Mouse (Mus musculus) right cerebral cortex, postnatal 25 days (tissue): ENCODE data around the gene Mpped2.

ENCODE experiments used
- DNase-seq: peaks from one replicate; pipeline ENCODE4 v3.0.0; 2022

The Mpped2 gene

GRCm38 (mm10) chr2:106705664-106706063, 12.6 kb downstream of the Mpped2 start:
- no peak for DNase-seq

DNA sequence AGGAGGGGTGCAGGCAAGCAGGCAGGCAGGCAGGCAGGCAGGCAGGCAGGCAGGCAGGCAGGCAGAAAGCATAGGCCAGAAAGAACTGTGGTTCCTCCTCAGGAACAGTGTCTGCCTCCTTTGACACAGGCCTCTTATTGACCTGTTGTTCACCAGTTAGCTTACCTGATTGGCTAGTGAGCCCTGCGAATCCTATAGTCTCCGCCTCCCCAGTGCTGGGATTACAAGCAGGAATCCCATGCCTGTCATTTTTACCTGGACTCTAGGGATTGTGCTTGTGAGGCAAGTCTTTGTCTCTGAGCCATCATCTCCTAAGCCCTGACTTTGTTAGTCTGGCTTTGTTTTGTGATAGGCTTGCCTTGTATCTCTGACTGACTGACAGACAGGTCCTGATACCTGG, 14.1 kb downstream of the Mpped2 start:
- no peak for DNase-seq

GRCm38 (mm10) chr2:106710862-106711477, 17.9 kb downstream of the Mpped2 start:
- no peak for DNase-seq

GRCm38 (mm10) chr2:106711506-106711905, 18.4 kb downstream of the Mpped2 start:
- no peak for DNase-seq

DNA sequence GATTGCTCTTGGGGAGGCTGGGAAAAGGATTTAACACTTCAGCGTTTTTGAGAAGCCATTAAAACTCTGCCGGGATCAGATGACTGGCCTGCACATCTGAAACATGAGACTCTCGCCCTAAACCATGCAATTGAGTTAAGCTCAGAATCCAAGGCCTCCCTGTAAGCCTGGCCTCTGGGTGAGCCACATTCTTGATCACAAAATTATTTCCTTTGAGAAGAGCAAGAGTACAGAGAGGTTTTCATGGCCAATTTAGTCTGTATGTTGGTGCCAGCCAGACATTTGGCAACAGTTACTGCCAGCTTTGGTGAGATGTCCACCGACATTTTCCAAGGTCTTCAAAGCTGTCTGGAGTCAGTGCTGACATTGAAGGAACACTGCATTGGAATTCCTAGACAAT, 20.1 kb downstream of the Mpped2 start:
- DNase-seq, result no peak

DNA sequence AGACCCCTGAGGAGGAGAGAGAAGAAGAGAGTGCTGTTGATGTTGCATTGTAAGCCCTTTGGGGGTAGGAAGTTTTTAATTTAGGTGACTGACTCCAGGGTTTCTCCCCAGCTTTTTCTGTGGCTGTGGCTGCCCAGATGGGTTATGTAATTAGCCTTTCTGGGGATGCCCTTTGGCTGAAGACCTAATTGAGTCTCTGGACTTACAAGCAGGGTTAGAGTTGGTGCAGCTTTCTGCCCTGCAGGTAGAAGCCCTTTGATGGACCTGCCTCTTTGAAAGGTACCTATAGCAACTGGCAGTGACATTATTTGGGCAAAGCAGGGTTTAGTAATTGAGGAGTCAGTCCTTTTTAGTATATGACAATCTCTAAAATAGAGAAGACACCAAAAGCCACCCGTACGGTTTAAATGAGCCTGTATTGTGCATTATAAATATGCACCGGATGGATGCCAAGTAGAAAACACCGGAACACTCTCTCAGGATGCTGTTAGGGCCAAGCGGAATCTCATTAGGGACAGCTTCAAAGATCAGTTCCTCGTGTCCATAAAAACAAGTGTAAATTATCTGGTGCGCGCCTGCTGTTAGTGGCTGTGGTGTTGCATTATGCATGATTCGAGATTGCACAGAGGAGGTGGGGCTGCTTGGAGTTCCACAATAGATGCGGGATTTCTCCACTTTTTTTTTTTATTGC, 22.8 kb downstream of the Mpped2 start:
- no peak for DNase-seq

DNA sequence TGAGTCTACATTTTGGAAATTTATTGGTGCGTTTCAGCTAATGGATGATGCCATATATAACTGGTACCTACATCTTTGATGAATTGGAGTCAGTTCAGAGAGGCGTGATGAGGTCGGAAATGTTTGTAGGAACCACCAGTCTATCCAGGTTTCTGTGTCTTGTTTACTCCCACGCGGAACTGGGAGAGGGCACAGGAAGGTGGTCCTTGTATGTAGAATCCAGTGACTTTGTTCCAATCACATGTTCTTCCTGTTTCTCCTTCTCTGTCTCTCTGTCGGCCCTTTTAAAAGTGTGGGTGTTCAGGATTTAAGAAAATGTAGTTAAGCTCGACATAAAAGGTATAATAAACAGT, 23.3 kb downstream of the Mpped2 start:
- DNase-seq, result no peak

DNA sequence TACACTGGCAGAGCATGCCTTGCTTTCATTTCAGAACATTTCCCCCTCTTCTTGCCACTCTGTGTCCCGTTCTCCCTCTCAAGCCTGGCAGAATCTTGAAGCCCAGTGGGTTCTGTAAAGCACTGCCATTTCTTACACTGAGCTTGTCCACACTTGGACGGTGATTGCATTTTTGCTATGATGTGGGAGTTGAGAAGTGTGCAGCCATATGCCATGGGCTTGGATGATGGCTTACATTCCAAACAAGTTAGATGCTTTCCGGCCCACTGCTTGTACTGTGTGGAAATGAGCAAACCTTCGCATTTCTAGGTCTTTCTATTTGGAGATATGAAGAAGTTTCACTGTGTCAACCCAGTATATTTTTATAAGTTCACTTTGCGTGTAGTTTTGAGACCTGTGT, 25.8 kb downstream of the Mpped2 start:
- peak; percentile 41 for DNase-seq

DNA sequence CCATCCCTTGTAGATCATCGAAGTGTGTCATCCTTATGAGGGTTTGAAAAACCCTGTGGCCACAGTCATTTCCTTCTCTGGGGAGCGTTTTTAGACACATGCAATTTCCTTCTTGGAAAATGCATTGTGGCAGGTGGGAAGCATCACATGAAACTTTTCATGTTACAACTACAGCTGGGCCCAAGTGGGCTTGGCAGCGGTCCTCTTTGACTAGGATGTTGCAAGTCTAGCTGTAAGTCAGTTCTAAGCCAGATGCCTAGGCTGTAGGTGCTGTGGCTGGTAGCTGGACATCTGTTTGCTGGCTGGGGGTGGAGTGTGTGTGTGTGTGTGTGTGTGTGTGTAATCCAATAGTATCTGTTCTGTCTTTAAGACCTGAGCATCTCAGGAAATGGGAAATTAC, 26.4 kb downstream of the Mpped2 start:
- peak; percentile 33 for DNase-seq

DNA sequence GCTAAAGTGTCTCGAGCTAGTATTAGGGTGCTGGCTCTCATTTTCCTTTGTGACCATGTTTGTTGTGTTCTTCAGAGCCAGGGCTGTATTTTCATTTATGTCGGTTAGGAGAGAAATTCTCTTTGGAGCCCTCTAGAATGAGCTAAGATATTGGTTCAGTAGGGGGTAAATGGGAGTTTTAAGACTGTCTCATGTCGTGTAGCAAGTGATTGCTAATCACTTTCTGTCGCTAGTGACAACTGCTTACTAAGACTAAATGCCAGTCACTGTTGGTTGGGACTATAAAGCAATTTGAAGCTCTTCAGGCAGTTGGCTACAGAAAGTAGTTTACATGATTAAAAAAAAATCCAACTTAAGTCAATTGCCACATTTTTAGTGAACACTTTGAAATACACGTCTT, 27.6 kb downstream of the Mpped2 start:
- DNase-seq, result no peak

DNA sequence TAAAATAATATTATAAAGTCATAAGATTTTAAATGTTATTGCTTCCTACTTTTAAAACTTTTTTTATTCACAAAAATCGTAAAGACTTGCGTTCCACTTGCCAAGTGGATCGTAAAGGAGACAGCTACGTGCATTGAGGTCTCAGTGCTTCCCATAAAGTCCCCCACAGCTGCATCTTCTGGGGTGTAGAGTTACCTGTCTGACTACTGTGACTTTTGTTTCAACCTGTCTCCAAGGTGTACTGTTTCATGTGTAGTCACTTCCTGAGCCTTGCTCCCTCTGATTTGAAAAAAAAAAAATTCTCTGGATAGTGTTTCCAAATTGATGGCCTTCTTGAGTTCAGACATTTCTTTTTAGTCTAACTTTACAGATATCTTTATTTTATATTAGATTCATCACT, 29.0 kb downstream of the Mpped2 start:
- DNase-seq, result no peak

GRCm38 (mm10) chr2:106729951-106730564, 37.0 kb downstream of the Mpped2 start:
- no peak for DNase-seq

- DNase-seq, result no peak
Measured at GRCm38 (mm10) chr2:106730608-106731007, 37.5 kb downstream of the Mpped2 start.

- no peak for DNase-seq
Measured at GRCm38 (mm10) chr2:106731478-106731877, 38.4 kb downstream of the Mpped2 start.

DNA sequence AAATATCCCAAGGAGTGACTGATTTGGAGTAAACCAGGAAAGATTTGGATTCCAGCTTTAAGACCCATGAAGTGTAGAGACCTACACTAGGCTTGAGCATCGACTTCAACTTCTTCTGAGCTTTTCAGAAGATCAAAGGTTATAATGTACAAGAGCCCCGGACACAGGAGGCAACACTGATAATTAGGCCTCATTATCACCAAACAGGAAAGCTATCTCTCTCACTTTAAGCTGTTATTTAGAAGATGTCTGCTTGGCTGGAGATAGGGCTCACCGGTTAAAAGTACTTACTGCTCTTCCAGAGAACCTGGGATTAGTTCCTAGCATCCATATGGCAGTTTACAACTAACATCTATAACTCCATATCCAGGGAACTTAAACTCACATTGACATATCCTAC, 39.1 kb downstream of the Mpped2 start:
- DNase-seq, result no peak

DNA sequence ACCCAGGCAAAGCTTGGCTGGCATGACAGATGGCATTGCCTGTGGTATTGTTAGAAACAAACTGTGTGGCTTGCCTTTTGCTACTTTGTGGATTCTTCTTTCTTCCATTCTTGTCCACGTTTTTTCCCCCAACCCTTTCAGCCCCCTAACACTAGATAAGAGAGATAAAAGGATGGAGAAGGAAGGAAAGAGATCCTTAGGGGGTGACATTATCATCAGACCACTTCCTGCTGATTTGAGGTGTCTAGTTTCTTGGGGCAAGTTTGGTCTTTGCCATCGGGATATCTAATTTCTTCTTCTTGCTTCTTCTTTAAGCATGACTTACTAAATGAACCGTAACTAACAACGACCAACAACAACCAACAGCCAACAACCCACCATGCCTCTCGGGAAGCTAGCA, 40.3 kb downstream of the Mpped2 start:
- DNase-seq, result no peak

DNA sequence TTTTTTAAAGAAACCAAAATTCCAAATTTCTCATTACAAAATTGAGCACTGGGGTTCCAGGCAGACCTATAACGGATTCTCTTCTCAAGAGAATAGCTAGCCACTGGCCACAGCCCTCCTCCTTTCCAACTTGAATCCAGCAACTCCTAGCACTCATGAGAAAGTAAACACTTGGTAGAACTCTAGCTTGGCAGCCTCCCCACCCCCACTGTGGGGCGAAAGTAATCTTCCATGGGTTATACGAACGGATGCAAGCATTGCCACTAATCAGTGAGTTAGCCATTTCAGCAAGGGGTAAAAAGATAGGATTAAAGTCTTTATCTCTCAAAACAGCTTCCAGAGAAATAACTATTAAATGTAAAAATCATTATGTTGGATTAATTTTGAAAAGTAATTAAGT, 40.9 kb downstream of the Mpped2 start:
- no peak for DNase-seq

- no peak for DNase-seq
Measured at GRCm38 (mm10) chr2:106735211-106735610, 42.1 kb downstream of the Mpped2 start.

GRCm38 (mm10) chr2:106735792-106736359, 42.8 kb downstream of the Mpped2 start:
- no peak for DNase-seq

DNA sequence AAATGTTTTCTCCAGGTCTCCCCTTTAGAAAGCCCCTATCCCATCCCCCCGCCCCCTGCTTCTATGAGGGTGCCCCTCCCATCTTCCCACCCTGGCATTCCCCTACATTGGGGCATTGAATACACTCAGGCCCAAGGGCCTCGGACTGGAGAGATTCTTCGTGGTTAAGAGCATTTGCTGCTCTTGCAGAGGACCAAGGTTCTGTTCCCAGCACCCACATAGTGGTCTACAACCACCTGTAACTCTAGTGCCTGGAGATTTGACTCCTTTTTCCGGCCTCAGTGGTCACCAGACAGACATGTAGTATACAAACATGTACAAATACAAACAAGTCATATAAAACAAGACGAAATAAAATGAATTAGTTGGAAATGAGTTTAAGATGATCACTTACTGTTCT, 45.9 kb downstream of the Mpped2 start:
- no peak for DNase-seq

GRCm38 (mm10) chr2:106744086-106744485, 51.0 kb downstream of the Mpped2 start:
- no peak for DNase-seq

- DNase-seq, result no peak
Measured at GRCm38 (mm10) chr2:106744601-106745000, 51.5 kb downstream of the Mpped2 start.

- DNase-seq, result no peak
Measured at GRCm38 (mm10) chr2:106745364-106745763, 52.3 kb downstream of the Mpped2 start.

GRCm38 (mm10) chr2:106746211-106746610, 53.1 kb downstream of the Mpped2 start:
- peak; percentile 23 for DNase-seq
